Mouse (Mus musculus) c-Kit-negative CD71-positive TER-119-positive erythroid progenitor cells, embryonic 14.5 days (primary cell): Measurements from ENCODE around the gene Rsrc1.

Experiments used
- DNase-seq: peaks from one replicate; pipeline ENCODE4 v3.0.0-alpha.2; 2013; ENCODE audit warnings: low read depth, low spot score

Rsrc1 gene

DNA sequence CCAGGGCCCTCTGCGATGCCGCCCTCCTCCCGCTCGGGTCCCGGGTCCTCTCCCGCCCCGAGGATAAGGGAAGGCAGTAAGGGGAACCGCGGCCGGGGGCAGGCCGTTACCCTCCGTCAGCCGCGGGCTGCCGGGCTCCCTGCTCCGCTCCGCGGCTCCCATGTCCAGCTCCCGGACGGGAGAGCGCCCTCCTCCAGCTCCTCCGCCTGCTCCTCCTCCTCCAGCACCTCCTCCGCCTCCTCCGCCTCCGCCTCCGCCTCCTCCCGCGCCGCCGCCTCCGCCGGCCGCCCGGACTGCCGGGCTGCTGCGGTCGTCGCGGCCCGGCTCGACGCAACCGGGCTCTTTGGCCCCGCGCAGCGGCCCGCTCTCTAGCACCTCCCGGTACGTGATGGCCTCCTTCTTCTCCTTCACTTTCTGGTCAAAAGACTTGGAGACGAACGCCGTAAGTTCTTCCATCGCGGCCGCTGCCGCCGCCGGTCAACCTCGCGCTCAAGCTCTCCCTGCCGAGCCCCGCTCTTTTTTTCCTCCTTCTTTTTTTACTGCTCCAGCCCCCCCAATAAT, at the start of gene Rsrc1:
TSS of gene Rsrc1 (plus strand) at position 290 of the 561 bp plus-strand sequence.
- no peak for DNase-seq

DNA sequence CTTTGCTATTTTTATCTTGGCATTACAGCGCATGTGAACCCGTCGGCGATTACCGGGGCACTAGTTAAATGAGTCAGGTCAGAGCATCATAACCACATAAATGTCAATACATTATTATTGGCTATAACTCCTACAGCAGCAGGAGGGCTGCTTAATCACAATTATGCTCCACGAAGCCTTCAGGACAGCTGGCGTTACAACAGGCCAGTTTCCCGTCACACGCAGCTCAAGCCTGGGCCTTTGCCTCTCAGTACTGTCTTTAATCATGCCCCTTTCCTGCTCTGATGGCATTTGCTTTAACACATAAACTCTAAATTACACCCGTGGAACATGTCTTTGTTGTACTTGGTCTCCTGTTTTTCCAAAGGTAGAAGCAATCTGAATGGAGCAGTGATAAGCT, 41.5 kb upstream of the Rsrc1 start:
- DNase-seq = no peak

DNA sequence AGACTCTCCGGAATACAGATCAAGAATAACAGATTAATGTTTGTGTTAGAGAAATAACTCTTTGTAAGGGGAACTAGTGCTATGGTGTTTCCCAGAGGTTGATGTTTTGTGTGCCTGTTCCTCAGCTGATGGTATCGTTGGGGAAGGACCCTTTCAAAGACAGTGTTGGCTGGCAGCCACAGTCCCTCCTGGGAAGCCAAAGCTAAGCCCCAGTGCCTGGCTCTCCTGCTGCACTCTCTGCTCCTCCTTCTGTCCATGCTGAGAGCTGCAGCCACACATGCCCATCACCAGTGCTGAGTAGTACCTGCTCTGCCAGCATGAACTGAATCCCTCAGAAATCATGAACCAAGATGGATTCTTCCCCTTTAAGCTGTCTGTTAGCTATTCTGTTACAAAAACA, 26.1 kb upstream of the Rsrc1 start:
- DNase-seq = no peak

DNA sequence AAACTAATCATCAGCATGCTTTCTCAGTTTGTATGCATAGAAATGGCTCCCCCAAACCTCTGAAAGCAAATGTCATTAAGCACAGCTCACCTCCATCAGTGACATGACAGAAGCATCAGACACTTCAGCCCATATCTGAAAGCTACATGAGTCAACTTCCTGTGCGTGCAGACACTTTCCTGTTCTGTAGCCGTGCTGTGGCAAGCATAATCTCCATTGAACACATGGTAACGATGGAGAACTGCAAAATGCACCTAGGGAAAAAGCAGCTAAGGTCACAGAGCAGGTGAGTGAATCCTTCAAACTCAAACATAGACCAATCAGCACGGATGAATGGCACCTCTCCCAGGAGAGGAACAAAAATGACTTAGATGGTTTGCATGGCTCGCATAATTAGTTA, 21.2 kb upstream of the Rsrc1 start:
- no peak for DNase-seq

DNA sequence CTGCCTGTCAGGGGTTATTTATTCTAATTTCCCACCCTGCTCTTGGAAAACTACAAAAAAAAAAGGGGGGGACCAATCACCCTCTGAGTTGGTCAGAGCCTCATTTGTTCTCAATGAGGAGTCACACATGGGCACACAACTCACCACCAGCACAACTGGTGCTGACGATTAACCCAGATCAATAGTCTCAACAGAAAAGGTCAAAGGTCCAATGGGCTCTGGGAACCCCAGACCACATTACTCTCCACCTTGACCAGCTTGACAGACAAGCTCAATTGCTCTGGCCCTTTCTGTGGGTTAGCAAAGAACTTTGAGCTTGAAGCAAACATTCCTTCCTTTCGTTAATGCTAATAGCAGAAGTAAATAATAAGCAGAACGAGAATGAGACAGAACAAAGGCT, 16.3 kb upstream of the Rsrc1 start:
- DNase-seq = no peak

DNA sequence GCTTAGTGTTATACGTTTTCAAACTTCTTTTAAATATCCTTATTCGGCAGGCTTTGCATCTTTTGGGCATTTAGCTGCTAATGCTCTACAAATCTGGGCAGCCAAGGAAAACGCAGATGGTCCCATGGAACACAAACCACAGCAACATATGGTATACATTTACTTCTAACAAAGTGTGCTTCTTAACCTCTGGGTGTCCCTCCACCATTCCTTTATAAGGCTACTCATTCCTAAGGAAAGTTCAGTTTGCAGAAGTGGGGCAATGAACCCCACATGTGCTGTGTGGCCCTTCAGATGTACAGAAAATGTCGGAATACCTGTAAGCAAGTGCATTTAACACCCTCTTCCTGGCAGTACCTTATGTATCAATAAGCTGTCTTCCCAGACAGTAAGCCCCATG, 13.7 kb upstream of the Rsrc1 start:
- no peak for DNase-seq

DNA sequence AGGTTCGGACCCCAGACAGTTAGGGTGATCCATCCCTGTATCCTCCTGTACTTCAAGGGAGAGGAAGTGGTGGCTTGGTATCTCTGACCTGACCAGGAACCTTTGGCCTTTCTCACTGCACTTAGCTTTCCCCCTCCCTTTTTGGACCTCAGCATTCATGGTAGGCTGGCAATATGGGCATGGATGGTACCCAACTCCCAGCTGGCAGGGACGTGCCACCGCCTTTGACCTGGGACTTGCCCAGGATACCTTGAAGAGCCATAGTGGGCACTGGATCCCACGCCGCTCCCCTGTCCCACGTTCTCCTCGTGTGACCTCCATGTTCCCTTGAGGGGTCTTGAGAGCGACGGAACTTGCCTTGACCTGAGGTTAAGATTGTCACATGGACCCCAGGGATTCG, 10.9 kb upstream of the Rsrc1 start:
- DNase-seq = no peak

DNA sequence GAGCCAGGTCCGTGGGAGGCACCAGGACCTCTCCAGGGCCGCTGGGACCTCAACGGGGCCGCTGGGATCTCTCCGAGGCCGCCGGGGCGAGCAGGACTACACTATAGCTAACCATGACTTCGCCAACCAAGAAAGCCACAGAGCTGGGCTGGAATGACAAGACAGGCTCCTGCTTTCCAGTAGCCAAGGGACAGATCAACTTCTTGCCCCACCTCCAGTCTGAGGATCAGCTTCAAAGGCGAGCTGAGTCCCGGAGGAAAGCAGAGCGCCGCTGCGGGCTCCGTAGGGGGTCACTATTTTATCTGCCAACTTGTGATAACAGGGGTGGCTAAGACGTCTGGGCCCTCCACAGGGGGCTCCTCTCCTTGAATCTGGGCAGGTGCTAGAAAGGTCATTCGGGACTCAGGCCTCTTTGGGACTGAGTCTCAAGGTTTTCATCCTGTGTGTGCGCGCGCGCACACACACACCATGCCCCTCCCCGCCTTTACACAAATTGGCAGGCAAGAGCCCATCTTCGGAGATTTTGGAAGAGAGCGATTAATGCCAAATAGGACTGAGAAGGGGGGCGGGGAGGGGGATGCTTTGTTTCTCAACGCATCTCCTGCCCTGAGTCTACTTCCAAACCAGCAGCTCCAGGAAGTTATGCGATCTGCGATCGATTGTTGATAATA, 10.4 kb upstream of the Rsrc1 start:
- no peak for DNase-seq

DNA sequence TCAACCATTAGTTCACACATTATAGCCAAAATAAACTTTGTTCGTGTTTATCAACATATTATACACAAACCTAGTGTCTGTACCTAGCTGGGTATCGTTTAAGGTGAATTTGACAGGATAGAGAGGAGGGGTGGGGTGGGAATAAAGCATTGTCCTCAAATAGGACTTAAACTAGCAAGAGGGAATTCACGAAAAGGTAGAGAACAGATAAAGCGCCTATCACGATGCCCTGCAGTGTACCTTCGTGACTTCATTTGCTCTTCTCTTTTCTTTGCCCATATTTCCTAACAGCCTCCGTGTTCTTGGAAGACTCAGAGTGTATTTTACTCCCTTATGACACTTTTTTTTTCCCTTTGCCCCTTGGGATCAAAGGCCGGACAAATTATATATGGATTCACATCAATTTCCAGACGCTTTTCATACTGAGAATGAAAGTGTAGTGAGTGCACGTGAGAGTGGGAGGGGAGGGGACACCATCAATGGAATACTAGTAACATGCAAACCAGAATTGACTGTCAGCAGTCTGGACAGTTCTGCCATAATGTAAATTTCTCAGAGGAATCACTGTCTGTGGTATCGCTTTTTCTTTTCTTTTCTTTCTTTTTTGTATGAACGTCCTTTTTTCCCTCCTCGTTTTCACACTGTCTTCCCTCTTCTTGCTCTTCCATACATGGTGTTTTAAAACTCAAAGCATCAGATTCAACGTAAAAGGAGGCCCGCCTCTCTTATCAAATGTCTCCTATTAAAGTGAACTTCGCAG, 8.8 kb upstream of the Rsrc1 start:
- no peak for DNase-seq

DNA sequence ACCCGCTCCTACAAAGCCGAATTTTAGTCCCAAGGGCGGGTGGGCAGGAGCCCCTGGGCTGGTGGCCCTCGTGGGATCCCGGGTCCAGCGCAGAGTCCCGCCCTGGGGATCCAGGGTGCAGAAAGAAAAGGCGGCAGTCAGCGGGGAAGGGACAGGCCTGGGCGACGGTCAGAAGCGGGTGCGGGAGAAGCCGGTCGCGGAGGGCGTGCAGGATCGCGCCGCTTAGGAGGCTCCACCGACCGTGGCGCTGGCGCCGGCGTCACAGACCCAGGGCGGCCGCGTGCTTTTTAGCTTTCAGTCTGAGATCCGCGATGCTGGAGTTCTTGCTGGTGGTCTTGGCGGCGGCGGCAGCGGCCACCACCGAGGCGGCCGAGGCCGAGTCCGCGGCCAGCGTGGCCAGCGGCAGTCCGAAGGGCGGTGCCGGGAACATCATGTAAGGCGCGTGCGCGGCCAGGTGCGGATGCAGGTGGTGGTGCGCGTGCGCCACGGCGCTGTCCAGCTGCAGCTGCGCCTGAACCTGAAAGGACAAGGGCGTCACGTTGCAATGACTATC, 7.7 kb upstream of the Rsrc1 start:
- DNase-seq = no peak

DNA sequence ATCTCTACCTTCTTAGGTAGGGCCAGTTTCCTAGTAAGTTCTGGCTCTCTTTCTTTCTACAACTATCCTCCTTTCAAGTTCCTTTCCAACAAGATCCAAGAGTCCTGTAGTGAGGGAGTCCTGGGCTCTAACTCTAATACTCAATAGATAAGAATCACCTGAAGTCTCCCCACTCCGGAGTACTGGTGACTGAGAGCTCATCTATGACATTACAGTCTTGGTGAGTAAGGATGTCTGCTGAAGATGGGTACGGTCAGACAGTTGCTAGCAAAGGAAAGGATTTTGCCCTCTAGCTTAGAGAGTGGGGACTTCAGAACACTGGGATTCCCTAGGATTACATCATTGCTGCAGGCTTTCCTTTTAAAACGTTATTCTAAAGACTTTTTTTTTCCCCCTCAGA, 6.7 kb upstream of the Rsrc1 start:
- DNase-seq = no peak

DNA sequence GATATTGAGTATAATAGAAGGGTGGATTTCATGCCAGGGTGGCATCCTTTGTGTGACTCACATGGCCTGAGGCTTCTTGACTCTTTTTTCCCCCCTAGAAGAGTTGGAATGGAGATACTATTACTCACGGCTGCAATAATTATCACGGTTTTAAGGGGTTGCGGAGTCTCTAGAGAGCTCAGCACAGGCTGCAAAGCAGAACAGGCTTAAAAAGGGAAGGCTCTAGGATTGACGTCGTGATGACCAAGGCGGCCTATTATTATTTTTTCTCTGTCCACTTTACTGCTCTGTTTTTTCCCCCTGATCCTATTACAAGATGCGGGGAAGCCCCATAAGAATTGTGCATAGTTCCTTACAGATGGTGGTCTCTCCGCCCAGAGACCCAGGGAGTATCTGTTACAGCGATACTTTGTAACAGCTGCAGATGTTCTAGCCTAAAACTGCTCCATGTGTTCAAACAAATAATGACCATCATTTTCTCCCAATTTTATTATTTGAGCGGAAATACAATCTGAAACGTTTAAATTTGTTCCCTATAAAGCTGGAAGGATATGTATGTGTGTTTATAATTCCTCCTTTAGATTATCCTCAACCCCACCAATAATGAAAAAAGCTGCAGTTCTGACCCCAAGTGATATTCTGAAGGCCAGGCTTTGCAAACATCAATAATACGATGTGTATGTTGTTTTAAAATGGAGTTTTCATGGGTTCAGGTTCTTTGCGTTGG, 4.1 kb upstream of the Rsrc1 start:
- no peak for DNase-seq

DNA sequence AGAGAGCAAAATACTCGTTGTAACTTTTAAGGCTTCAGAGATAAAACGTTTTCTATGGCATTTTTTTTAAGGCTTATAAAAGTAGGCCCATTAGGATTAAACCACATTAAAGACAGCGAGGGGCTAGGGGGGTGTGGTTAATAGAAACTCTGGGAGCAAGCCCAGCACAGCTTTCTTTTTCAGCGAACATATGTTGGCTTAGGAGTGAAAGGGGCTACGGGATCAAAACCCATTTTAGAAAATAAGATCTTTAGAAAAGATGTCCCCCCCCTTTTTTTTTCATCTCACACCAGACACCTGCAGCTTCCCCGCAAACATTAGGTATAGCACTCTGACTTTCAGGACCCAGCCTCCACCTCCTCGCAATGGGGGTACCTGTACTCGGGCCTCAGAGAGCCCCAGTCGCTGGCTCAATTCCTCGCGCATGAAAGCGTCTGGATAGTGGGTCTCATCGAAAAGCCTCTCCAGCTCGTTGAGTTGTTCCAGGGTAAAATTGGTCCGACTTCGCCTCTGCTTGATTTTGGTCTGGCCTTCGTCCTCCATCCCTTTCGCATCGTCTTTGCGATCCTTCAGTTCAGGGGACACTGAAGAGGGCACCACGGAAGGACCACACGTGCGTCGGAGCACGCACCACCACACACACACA, 3.3 kb upstream of the Rsrc1 start:
- DNase-seq = no peak

DNA sequence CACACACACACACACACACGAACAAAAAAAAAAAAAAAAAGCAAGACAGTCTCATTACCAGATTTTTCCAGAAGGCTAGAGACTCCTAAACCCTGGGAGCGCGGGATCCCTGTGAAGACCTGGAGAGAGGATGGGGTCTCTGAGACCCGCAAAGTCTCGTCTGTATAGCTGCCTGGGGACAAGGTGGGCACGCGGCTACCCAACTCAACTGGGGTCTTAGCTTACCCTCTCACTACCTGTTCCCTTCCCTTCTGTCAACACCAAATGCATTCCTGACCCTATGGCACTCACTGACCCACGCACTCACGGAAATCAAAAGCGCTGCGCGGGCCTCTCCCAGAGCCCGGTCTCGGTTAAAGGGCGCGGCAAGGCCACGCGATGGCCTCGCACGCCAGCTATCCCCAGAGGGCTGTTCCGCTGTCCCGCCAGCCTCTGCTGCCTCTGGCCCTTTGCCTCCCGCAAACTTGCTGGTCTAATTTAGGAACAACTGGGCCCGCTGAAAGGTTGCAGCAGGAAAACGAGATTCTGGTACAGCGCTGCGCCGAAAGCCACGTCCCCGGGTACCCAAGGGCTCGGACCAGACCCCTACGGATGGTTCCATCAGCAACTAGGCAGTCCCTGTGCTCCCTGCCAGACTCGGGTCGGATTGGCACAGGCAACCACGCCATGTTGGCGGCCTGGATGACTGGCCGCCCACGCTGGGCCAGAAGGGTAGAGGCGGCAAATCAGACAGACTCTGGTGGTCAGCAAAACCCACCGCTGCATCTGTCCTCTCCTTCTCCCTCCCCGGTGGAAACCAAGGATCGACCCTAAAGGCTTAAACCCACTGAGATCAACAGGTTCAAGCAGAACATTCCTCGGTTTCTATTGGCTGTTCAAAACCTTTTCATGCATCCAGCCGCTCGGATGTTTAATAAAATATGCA, 2.5 kb upstream of the Rsrc1 start:
- no peak for DNase-seq

DNA sequence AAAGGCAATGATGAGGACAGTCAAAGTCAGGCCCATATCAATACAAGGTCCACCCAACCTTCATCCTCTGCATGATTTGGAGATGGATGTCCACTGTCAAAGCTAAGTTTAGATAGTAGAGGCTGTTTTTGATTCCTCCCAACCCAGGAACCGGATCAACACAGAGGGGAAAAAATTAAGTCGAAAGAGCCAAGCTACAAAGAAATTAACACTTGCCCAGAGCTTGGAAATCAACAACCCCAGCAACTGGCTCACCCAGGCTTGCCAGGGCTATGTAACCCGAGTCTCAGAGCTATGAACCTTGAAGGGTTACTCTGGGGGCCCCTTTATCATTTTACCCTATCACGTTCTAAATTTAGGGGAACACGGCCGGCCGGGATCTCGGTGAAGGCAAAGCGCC, 1.7 kb upstream of the Rsrc1 start:
- no peak for DNase-seq

DNA sequence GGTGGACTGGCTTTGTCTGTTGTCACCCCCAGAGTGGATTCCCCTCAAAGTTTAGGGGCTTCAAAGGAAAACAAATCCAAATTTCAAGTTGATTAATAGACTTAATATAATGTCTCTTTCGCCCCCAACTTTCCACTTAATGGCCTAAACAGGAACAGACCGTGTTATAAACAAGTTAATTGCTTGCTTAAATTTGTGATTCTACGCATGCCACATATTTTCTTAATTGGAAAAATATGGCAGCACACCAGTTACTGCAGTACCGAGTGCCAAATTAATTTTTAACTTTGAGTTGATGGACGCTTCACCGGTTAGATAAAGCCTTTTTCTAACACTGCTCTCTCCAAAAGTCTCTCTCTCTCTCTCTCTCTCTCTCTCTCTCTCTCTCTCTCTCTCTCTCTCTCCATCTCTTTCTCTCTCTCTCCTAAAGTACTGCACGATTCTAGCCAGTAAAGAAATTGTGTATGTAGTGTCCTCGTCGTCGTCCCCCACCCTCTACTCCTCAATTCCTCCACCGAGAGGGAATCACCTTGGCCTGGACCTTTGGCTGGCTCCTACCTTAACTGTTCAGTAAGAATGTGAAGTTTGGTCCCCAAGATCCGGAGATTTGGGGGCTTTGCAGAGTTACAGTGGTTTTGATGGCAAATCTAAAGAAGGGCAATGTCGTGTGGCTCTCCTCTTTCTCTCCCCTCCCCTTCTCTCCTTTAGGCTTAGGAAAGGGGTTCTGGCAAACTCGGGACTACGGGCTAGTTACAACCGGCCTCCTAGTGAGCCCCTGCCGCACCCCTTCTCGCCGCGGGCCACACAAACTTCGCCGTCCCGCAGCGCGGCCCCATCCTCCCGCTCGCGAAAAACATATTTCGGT, 847 bp upstream of the Rsrc1 start:
- no peak for DNase-seq

DNA sequence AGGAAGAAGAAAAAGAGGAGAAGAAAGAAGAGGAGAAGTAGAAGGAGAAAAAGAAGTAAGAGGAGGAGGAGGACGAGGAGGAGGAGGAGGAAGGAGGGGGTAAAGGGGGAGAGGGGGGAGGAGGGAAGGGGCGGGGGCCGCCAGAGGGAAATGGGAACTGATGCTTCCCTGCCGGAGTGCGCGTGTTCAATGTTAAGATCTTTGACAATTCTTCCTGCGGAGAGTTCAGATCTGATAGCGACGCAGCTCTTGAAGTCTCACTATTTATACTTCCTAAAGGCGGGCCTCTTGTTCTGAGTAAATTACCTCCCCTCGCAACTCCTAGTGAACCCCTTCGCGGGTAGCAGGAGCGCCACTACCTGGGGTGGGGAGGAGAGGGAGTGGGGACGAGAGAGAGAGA, 516 bp downstream of the Rsrc1 start, which contains the start of gene Shox2:
TSS of gene Shox2 (minus strand) at position 66 of the 400 bp plus-strand sequence.
- DNase-seq = no peak

DNA sequence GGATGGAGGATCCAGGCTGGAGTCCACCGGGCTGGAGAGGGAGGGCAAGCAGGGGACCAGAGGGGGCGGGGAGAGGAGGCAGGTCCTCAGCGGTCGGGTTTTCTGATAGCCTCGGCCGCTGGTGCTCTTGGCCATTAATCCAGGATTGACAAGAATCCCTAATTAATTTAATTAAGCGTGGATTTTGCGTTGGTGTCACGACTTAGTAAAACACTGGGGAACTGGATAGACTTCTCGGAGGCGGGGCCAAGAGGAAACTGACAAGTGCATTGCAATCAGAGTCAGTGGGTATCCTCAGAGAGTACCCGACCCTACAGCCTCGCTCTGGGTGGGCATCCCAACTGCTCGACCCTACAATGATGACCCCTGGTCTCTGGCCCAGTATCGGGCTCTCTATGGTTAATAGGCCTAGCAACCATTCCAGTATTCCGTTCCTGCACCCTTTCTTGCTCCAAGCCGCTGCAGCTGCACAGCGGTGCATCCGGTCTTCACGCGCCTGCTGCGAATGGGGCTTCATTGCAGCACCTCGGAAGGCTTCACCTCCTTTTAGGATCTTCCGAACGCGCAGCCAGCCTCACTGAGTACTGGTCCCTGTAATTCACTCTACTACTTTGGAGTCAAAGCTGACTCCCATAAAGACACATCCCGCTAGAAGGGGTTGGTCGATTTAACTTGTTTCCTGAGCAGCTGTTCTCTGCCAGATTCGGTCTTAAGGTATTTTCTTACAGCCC, 1.2 kb downstream of the Rsrc1 start:
- no peak for DNase-seq

DNA sequence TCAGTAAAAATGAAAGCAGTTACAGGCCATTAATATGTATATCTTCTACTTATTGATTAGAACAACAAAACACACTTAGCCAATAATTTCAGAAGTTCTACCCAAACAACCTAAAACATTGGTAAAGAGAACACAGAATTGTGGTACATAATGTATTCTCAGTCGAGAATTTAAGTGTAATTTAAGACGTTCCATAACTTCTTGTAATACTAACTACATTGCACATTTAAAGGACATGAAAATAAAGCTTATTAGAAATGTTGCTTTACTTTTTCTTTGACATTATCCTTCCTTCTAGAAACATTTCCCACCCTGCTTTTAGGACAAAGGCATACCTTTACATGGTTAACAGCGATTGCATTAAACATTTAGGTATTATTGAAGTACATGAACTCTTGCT, 2.3 kb downstream of the Rsrc1 start:
- no peak for DNase-seq
